Mouse (Mus musculus): ENCODE data around the gene Mtmr3.
A peak's percentile ranks its signal among the peaks of the same experiment; 100 is the strongest.

The Mtmr3 gene

GRCm38 (mm10) chr11:4464616-4465015, 130.0 kb downstream of the Mtmr3 start:
- no peak for DNase-seq (ENCODE audit: low spot score)

- no peak for DNase-seq (ENCODE audit: low spot score)
These were observed 130.5 kb downstream of the Mtmr3 start for GRCm38 (mm10) chr11:4464186-4464585.

- DNase-seq (ENCODE audit: low spot score) = no peak
These were observed 131.8 kb downstream of the Mtmr3 start for GRCm38 (mm10) chr11:4462868-4463267.

GRCm38 (mm10) chr11:4461154-4461553, 133.5 kb downstream of the Mtmr3 start:
- DNase-seq (ENCODE audit: low spot score) = peak; percentile 61

- no peak for DNase-seq (ENCODE audit: low spot score)
These were observed 134.0 kb downstream of the Mtmr3 start for GRCm38 (mm10) chr11:4460615-4461014.

GRCm38 (mm10) chr11:4454895-4455535, 139.6 kb downstream of the Mtmr3 start:
- no peak for DNase-seq (ENCODE audit: low spot score)

- no peak for DNase-seq (ENCODE audit: low spot score)
These were observed 142.0 kb downstream of the Mtmr3 start for GRCm38 (mm10) chr11:4452467-4453184.

GRCm38 (mm10) chr11:4451116-4451515, 143.5 kb downstream of the Mtmr3 start:
- peak; percentile 15 for DNase-seq (ENCODE audit: low spot score)

- DNase-seq (ENCODE audit: low spot score) = no peak
These were observed 148.3 kb downstream of the Mtmr3 start for GRCm38 (mm10) chr11:4446195-4446868.

GRCm38 (mm10) chr11:4442280-4442679, 152.4 kb downstream of the Mtmr3 start:
- DNase-seq (ENCODE audit: low spot score) = no peak

- DNase-seq (ENCODE audit: low spot score) = peak; percentile 18
These were observed 153.7 kb downstream of the Mtmr3 start, which contains the start of gene Hormad2 for GRCm38 (mm10) chr11:4440978-4441377. Gene Hormad2 (minus strand): TSS chr11:4441105.

GRCm38 (mm10) chr11:4438211-4438610, 156.5 kb downstream of the Mtmr3 start:
- DNase-seq (ENCODE audit: low spot score) = no peak

GRCm38 (mm10) chr11:4437318-4437717, 157.3 kb downstream of the Mtmr3 start:
- no peak for DNase-seq (ENCODE audit: low spot score)

GRCm38 (mm10) chr11:4436631-4437030, 158.0 kb downstream of the Mtmr3 start:
- DNase-seq (ENCODE audit: low spot score) = no peak

- no peak for DNase-seq (ENCODE audit: low spot score)
These were observed 160.2 kb downstream of the Mtmr3 start for GRCm38 (mm10) chr11:4434461-4434860.
